Mouse (Mus musculus) embryo, embryonic 11.5 days (tissue): ENCODE data around the gene Gm43518.

ENCODE experiments used
- DNase-seq: peaks from one replicate; pipeline ENCODE4 v3.0.0-alpha.2; 2012; ENCODE audit warnings: low read depth, low spot score

The Gm43518 gene

DNA sequence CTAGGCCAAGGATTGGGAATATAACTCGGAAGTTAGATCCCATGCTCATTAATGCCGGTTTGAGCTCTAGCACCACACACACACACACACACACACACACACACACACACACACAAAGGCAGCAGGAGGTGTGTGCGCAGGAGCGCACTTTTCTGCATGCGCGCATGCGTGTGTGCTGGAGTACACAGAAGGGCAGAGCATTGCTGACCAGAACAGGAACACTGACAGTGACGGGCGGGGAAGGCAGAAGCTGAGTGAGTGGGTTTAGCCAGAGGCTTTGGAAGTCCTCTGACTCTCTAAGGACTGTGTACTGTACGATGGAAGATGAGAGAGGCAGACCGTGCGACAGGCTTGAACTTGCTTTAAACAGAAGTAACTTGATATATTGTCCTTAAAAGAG lies 6.3 kb downstream of the Gm43518 start:
- no peak for DNase-seq

DNA sequence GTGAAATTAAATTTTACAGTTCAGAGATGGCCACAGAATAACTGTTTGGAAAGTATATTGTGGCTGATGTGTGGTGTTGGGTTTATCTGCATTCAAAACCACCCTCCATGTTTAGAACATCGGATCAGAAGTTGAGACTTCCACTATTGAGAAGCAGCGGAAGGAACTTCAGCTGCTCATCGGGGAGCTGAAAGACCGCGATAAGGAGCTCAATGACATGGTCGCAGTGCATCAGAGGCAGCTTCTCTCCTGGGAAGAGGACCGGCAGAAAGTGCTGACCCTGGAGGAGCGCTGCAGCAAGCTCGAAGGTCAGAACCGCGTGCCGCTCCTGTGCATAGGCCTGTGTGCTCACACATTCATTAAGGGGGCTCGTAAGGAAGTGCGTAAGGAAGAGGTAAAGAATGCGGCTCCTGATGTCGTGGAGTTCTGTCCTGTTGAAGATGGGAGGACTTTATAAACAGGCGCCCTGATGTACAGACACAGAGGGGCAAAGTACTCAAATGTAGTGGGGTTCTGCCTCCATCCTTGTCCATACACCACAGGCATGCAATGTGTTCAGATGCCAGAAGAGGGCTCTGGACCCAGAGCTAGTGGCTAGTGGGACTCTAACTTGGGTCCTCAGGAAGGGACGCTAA lies 6.9 kb downstream of the Gm43518 start:
- no peak for DNase-seq

DNA sequence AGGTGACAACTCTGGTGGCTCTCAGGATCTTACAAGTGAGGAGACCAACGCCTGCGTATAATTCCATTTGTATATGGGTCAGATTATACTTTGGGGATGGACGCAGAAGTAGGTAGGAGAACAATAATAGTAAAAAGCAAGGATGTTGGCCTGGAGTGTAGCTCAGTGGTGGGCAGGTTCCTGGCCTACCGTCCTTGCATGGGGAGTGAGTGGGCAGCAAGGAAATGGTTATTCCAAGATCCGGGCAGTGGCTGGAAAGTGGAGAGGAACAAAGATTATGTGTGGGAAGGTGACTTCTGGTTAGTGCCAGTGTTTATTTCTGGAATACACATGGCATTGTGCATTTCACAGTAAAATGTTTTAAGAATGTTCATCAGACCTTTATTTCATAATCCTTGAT lies 8.7 kb downstream of the Gm43518 start:
- no peak for DNase-seq

DNA sequence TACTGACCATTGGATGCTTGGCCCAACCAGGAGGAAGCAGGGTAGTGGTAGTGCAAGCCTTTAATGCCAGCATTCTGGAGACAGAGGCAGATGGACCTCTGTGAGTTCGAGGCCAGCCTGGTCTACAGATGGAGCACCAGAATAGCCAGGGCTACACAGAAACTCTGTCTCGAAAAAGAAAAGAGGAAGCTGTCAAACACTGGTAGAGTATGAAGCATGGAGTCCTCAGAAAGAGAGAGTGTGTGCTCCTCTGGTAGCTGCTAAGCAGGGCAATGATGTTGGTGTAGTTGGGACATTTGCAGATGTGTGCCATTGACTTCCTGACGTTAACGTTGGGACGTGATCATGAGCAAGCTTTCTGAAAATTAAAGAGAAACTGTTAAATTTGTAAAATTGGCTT lies 11.3 kb downstream of the Gm43518 start:
- no peak for DNase-seq

DNA sequence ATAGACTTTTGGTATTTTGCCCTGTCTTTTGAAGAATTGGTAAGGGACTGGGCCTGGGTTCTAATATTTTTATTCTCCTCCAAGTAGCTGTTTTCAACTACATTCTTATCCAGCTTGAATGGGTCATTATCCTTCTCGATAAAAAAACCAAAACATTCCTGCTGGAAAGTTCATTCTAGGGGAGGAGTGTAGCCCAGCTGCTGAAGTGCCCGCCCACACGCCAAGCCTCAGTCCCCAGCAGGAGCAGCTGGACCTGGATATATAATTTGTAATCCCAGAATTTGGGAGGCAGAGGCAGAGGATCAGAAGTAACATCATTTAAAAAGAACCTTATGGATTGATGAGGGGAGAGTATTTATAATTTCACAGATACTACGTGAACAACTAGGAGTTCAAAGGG lies 19.3 kb downstream of the Gm43518 start:
- DNase-seq = no peak

DNA sequence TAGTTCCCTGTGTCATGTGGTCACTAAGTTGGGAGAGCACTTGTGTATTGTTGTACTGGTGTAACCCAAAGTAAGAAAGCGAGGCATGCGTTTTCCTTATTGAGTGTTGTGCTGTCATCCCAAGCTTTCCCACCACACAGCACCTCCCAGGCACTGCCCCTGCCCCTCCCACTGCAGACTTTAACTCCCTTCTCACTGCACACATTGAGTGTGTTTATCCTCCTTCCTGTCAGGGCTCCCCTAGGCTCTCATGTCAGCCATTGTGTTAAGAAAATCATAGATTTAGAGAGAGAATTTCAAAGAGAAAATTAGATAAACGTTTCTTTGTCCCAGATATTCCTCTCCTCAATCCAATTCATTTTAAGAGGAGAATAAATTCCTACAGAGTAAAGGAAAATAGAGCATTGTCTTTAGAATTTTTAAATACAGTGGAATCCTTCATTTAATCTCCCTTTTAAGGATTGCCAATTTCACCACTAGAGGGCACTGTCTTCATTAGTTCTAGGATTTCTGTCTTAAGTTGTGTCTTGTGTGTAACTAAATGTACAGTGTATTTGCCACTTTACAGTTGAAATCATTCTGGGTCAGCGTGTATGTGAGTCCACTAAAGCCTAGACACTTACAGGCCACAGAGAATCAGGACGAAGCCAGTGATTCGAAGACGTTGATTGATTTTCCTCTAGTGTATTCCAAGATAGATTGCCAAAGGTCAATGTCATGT lies 20.0 kb downstream of the Gm43518 start:
- peak; percentile 43 for DNase-seq

DNA sequence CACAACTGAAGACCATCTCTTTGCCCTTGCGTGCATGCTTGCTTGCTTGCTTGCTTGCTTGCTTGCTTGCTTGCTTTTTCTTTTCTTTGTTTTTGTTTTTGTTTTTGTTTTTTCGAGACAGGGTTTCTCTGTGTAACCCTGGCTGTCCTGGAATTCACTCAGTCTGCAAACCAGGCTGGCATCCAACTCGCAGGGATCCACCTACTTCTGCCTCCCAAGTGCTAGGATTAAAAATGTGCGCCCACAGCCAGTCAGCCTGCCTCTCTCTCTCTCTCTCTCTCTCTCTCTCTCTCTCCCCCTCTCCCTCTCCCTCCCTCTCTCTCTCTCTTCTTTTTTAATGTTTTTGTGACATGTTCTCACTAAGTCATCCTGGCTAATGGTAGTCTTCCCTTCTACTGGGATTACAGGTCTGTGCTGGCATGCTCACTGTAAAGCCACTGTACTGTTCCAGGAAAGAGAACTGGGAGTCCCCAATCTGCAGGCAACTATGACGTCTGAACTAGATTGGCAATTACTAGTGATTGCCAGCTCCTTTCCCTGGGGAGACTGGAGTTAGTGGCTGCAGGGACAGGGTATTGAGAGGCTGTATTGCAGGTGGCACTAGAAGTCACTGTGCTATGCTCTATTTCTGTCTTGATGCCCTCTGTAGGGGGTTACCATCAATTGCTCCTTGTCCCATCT lies 25.3 kb downstream of the Gm43518 start:
- no peak for DNase-seq

DNA sequence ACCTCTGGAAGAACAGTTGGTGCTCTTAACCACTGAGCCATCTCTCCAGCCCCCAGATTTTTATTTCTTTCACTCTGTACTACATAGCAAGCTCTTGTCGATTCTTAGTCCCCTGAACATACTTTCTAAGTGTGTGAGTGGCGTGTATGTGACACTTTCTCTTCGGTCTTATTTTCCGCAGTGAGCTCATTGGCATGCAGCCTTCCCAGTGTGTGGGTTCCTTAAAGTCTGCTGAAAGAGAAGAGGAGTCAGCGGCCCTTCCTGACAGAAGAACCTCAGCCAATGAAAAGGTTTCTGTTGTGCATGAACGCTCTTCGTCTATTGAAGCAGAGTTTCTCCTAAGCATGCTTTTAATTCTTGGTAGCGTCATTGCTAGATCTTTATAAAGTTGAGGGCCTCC lies 30.0 kb downstream of the Gm43518 start:
- DNase-seq = no peak

DNA sequence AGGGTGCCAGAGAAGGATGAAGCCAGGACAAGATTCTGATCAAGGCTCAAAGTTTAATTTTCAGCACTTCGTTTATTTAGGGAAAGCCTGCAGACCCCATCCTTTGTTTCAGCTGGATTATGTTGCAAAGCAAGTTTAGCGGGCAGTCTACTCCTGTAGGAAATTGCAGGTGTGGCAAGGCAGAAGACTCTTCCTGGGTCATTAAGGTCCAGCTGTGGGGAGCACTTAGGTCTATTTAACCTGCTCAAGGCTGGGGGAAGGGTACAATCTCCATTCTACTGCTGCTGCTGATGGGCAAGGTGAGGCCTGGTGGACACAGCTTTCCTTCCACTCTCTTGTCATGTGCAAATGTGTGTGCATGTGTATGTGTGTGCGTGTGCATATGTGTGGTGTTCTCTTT lies 31.8 kb downstream of the Gm43518 start:
- DNase-seq = no peak

DNA sequence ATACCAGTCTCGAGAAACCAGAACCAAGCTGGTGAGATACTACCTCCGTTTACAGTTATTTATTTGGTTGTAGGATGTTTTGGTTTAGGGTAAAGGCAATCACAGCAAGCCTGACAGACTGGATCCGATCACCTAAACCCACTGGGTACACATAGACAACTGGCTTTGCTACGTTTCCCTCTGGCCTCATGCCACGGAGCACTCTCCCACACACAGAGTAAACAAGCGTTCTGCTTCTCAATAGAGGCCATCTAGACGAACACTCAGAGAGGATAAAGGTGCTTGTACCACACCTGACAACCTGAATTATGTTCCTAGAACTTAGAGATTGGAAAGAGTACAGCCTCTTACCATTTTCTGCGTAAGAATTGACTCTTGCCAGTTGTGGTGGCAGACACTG lies 32.9 kb downstream of the Gm43518 start:
- DNase-seq = no peak

DNA sequence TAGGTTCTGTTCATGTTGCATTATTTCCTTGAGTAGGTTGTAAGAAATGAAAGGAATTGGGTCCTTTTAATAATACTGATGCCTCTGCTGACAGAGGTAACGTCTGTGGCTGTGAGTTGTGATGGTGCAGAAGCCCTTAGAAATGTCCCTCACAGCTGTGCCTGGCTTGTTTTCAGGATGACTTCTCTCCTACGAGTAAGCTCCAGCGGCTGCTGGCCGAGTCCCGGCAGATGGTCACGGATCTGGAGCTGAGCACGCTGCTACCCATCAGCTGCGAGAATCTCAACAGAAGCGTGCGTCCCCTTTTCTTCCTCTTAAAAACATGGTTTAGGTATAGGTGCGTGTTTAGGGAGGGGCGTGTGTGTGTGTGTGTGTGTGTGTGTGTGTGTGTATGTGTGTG lies 33.8 kb downstream of the Gm43518 start:
- no peak for DNase-seq

DNA sequence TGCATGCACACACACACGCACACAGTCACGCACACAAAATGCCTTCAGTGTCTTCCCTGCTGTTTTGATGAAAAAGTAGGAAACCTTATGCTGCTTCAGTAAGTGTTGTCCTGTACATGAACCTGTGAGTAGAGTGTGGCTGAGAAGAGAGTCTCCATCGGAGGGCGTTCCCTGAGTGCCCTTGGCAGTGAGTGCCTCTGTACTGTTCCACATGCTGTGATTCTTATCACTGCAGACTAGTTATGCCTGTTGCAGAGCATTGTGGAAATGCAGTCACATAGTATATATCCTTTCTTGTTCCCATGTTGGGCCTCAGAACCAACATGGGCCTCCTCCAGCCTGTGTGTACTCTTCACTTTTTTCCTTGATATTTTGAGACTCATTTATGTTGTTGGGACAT lies 37.0 kb downstream of the Gm43518 start:
- no peak for DNase-seq

DNA sequence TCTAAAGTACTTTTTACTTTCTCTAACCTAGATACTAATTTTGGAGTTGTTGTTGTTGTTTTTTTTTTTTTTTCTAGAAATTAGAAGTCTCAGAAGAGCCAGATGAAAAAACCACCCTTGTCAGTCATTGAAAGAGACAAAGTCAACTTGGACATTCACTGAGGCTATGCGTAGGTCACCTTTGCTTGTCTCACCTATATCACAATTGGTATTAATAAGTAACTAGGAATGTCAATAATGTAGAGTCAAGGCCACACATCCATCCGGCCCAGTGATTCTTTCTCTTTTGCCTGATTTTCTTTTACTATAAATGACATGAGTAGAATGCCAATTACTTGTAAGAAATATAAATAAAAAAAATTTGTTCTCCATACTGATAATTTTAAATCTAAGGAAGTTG lies 39.5 kb downstream of the Gm43518 start:
- no peak for DNase-seq

DNA sequence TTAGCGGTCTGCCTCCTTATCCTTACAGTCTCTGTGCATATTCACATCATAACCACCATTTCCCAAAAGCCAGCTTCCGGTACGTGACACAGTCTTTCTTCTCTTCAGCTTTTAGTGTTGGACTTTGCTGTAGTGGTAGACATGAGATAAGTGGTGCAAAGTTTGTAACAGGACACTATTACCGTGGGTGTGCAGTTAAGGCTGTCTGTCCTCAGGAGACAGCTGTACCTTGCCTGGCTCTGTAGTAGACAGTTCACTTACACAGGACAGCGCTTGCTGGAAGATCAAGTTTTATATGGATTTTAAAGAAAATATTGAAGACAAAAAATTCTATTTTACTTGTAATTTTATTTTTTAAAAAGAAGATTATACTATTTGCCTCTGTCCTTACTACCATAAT lies 41.2 kb downstream of the Gm43518 start:
- DNase-seq = no peak

DNA sequence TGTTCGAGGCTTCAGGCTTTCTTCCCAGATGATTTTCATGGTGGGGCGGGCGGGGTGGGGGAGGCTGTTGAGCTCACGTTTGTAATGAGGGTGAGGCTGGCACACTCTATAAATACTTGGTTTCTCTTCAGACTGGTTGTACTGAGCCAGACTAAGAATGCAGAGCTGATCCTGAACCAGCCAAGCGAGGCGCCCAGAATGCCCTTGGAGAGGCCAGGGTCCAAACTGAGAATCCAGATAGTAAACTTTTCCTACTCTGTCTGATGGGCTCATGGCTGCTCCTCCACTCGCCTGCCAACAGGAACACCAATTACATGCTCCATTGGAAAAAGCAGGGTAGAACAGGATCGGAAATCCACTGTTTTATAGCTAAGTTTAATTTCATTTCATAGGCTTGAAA lies 42.0 kb downstream of the Gm43518 start:
- DNase-seq = no peak

DNA sequence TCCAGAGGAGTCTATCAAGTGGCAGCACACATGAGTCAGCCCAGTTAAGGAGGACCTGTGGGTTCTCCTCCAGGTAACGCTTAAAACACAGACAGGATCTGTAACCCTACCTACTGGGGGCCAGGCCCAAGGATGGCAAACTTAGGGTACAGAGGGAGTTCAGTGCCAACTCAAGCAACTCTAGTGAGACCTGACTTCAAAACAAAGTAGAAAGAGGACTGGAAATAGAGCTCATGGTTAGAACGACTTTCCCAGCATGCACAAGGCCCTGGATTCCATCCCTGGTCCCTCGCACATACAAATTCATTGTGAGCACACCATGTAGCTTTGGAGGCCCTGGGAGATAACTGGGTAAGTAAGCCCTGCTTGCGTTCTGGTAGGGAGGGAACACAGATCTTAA lies 43.4 kb downstream of the Gm43518 start:
- no peak for DNase-seq

DNA sequence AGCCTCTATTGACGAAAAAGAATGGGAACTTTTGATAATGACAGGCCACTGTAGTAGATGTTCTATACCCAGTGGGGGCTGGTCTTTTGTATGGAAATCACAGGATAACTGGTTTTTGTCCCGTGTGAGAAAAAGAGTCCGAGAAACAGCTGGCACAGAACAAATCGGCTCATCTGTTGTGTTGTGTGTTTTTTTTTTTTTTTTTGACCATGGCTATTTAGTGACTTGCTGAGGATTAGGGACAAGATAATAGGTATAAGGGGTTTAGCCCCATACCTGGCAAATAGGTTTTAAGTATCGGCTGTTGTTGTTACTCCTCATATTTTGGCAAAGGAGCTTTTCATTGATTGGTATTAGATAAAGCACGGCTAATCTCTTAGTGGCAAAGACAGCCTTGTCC lies 45.2 kb downstream of the Gm43518 start:
- DNase-seq = no peak

DNA sequence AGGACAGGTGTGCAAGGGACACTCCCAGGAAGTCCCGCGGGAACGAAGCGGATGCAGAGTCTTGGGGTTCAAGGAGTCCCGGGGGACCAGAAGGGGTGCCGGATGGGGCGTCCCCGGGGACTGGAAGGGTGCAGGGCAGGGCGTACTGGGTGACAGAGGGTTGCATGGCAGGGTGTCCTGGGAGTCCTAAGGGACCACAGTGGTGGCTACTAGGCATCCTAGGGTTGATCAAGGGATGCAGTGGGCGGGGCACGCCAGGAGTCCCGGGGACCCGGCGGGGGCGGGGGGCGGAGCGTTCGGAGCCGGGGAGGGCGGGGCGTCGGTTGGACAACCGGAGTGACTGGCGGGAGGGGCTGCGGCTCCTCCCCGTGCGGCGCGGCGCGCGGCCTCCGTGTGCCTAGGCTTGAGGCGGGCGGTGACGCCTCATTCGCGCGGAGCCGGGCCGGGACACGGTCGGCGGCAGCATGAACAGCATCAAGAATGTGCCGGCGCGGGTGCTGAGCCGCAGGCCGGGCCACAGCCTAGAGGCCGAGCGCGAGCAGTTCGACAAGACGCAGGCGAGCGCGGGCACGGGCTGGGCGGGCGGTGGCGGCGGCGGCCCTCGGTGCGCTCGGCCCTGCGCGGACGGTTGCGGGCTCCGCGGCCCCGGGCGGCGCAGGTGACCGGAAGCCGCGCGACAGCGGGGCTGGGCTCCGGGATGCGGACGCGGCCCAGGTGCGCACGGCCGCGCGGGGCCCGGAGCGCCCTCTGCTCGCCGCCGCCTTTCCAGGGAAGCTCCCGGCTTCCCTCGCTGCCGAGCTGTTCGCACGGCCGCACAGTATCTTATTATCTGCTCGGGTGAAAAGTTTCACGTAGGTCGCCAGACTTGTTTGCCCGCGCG lies 46.3 kb downstream of the Gm43518 start, which contains the start of gene Hip1r:
TSS of gene Hip1r (plus strand) at position 330 of the 880 bp plus-strand sequence.
- no peak for DNase-seq

DNA sequence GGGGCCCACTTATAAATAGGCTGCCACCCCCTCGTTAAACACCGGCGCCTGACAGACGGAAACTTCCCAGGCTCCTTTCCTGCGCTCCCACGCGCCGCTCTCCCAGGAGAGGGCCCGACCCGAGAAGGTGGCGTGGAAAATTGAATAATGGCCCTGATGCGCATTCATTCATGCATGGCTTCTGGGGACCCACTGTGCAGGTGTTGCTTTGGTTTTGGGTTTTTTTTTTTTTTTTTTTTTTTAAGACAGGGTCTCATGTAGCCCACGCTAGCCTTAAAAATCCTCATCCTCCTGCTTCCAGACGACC lies 46.9 kb downstream of the Gm43518 start:
- no peak for DNase-seq

DNA sequence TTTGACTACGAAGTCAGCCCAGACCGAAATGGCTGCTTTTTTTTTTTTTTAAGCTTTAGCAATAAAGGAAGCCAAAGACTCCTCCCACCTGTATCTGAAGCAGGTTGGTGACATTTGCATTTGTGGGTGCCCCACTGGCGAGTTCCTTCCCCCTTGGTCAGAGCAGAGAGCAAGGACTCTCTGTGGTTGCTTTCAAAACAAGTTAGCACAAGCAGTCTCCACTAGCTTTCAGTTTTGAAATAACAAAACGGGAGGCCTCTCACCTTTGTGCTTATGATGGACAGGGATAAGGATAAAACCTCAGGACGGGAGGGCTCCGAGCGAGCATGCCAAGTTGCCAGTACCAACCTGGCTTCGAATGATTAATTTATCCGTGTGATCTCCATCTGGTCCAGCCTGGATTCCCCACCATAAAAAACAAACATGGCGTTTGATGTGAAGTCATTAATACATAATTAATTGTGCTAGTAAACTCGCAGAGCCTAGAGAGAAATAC lies 47.4 kb downstream of the Gm43518 start:
- DNase-seq = no peak

DNA sequence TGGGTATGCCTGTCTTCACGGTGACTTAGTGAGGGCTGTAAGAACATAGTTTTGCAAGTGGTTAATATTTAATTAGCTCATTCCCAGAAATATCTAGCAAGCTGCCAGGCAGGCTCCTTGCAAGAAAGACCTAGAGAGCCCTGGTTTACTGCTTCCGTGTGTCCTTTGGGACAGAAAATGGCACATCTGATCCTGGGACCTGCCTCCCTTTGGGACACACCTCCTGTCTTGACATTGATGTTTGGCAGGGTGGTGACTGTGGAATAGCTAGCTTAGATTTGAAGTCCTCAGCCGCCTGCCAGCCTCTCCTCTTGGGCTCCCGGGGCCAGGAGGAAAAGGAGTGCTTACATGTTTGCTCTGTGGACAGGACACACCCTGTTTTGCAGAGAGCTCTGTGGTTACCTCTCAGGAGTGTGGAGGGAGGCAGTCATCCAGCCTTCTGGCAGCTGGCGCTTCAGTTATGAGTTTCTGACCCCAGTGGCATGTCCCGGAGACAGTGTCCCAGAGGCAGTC lies 48.5 kb downstream of the Gm43518 start:
- DNase-seq = no peak

DNA sequence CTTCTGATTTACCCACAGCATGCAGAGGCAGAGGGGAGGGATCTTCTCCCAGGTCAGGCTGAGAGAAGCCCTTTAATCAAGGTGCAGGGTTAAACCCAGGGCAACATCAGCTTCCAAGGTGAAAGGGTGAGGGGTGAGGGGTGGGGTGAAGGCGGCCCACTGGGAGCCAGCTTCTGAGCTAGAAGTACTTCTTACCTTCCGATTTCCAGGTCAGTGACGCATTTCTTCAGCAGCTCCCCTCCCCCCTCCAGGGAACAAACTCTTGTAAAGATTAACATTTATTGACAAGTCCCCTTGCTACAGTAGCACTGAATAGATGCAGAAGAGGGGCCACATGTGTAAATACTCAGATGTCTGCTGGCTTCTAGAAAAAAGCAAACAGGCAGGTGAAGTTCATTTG lies 50.0 kb downstream of the Gm43518 start:
- no peak for DNase-seq
